Mouse (Mus musculus) kidney, postnatal 10 days (tissue): ENCODE measurements around the gene Vgll1.

Experiments used
- DNase-seq: peaks from one replicate; pipeline ENCODE4 v3.0.0; 2021; ENCODE audit warnings: mixed read lengths

Vgll1 gene

DNA sequence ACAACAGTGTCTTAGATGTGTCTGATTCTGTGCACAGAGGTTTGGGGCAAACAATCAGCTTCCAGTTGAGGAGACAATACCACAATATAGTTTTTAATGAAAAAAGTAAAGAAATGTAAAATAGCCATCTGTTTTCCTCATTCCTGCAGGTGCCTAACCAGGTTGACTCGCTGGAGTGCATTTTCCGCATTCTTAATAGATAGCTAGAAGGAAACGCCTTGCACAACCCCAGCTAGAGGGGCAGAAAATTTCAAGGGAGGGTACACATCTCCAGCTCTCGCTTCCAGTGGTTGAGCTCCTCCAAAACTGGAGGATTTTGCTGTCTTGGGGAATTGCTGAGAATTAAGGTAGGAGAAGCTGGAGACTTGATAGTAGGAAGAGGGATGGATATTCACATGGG is at the start of gene Vgll1:
Gene Vgll1 (plus strand): TSS at position 301 of the 400 bp plus-strand sequence.
- DNase-seq = no peak

DNA sequence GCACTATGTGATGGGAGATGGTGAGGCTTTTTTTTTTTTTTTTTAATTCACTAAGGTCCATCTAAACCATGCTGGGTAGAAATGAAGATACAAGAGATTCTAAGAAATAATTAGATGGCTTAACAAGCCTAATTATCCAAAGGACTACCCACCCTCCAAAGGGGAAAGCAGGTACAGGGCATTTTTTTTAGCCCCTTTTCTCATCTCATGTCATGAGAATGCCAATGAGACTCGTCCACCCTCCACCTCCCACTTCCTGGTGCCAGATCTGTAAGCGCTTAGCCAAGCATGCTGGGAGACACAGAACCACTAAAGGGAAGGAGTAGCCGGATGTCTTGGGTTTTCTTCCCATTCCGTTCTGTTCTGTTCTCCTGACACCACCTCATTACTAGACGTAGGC is 45.1 kb upstream of the Vgll1 start, which contains the start of gene Brs3:
Gene Brs3 (plus strand): TSS at position 301 of the 400 bp plus-strand sequence.
- no peak for DNase-seq

DNA sequence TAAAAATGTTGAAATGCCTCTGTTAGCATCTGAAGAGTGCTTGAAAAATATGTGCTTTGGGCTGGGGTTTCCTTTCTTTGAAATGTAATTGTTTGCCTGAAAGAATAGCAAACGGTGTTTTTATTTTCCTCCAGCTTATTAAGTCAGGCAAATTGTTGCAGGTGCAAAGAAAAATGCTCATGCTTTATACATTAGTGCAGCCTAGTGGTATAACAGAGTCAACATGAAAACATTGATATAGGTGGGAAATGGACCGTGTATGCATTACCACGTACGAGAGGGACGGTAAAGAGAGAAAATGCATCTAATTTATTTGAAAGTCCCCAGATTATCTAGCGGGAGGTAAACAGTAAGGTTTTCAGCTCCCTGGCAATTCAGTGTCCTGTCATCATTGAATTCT is 44.0 kb upstream of the Vgll1 start:
- no peak for DNase-seq

DNA sequence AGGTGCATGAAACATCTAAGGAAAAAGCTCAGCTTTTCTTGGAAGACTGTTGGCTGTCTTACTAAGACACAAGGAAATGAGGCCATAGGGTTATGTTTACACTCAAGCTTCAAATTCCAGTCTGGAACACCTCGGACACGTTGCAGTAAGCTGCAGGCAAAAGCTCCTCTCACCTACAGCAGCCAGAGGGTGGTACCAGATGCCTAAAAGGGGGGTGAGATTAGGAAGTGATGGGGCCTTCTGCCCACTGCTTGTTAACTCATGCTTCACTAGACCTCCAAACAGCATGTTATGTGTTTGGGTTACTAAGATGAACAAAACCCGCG is 35.1 kb upstream of the Vgll1 start:
- DNase-seq = no peak

DNA sequence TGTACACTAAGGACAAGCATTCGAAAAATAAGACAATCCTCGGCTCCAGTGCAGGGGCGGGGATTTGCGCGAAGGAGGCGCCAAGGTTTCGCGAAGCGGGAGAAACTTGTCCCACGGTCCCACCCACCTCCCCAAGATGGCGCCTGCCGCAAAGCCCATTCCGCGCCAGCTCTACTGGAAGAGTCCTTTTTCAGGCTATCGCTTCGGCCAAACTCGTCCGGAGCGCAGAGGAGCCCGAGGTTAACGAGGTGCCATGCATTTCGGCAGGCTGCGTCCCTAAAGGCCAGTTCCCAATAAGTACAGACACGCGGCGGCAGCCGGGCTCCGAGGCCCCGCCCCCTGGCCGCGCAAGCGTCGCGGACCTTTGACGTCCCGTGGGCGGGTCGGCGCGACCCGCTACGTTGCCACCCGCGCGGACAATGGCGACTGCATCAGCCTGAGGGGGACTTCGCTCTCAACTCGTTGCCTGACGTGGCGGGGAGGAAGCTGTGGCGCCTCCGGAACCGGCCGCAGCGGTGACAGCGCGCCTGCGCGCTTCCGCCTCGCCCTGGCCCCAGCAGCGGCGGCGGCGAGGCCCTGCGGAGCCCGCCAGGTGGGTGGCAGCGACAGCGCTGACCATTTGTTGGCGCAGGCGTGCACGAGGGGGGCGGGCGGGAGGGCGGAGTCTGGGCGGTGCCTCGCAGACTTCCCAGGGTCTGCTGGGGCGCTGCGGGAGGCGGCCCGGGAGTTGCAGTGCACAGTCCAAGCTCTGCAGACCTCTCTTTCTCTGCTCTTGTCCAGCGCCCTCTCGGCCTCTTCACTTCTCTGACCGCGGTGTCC is 34.5 kb upstream of the Vgll1 start, which contains the start of gene Htatsf1:
Gene Htatsf1 (plus strand): TSS at position 410 of the 819 bp plus-strand sequence.
- peak; percentile 87 for DNase-seq

DNA sequence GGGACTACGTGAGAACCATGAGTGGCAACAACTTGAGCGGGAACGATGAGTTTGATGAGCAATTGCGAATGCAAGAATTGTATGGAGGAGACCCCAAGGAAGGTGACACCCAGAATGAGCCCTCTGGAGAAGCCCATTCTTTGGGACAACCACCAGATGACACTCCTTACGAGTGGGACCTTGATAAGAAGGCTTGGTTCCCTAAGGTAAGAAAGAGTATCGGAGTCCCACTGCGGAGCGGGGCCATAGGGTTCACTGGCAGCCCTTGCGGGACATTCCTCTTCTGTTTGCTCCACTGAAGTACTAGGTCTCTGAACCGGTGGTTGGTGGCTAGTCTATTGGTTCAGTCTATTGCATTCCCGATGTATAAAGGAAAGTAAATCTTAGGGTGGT is 33.9 kb upstream of the Vgll1 start:
- DNase-seq = no peak

DNA sequence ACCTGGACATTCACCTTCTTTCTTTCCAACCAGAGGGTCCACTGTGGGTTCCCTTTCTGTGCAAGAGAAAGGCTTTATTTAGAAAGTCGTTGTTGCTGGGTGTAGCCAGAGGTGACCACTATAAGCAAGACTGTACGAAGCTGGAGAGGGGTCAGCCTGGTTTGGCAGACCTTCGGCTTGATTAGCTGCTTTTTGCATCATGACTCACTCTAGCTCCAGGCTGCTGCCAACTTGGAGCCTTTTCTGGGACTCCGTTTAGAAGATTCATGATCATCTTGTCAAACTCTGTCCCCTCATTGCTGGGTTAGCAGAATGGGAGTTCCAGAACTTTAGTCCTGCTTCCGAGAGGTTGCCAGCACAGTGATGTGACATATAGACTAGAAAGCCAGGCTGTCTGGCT is 6.4 kb upstream of the Vgll1 start:
- no peak for DNase-seq

DNA sequence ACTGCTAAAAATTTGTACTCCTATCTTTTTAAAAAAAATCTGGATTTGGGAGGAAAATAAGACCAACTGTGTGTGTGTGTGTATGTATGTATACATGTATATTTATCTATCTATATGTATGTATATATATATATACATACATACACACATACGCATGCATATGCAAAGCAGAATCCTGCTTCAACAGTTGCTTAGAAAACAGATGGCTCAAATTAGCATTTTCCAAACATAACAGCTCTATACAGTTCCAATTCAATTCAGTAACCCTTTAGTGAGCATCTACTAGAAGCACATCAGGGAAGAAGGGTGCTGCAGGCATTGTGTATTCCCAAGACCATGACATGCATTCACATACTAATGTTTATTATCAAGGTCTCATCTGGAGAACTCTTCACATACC is 15.5 kb downstream of the Vgll1 start:
- no peak for DNase-seq

DNA sequence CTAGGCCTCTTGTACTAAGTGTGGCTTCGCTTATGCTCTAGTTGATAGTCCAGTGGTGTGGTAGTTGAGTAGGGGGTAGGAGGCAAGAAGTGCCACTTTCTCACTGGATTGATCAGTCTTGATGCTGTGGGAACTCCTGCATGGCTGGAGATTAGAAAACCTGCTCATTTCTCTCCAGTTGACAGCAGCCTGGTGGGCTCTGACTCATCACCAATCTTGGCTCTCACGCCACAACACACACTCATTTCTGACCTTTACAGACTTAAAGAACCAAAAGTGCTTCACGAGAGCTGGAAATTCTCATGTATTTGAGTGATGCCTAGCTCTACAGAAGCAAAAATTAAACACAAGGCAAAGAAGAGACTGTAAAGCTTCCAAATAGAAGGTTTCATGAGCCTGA is 19.1 kb downstream of the Vgll1 start:
- no peak for DNase-seq

DNA sequence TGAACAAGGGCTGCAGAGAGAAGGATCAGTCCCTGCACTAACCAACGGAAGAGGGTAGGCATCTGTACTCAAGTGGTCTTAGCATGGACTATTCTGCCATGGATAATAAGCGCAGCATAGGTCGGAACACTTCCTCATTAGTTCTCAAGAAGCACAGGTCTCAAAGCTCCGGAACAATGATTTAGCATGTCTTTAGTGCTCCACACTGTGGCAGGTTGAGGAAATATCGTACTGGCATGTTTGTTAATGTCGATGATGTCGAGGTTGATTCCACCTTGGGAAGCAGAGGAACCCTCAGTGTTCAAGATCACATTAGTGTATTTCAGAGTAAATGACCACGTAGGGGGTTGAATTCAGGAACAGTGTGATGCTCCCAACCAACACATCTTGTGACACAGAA is 30.2 kb downstream of the Vgll1 start:
- DNase-seq = no peak

DNA sequence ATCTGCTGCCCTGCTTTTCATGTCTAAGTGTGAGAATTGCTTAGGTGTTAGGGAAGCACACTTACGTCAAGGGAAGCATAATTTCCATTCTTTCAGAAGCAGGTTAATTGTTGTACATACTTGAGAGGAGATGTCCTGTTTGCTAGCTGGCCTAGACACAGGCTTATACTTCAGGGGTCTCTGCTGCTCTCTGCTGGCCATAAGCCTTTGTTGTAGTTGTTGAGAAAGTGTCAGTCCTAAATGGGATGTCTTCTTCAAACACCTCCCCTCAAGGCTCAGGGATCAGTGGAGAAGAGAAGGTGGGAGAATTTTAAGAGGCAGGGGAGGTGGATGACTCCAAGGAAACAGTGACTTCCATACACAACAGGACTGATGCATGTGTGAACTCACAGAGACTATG is 32.9 kb downstream of the Vgll1 start:
- DNase-seq = peak; percentile 21

DNA sequence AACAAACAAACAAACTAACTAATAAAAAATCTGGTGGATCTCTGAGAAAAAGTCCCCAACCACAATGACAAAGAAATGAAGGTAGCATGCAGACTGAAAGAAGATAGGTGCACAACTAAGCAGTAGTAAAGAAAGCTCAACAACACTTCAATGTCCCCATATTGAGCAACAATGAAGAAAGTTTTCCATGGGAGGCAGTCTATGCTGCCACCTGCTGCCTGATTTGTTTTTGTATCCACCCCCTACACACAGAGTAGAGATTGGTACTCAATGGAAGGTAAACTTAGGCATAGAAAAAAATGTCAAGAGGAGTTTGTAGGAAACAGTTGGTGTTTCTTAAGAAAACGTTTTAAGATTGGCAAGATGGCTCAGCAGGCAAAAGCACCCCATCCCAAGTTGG is 42.7 kb downstream of the Vgll1 start:
- DNase-seq = peak; percentile 4

DNA sequence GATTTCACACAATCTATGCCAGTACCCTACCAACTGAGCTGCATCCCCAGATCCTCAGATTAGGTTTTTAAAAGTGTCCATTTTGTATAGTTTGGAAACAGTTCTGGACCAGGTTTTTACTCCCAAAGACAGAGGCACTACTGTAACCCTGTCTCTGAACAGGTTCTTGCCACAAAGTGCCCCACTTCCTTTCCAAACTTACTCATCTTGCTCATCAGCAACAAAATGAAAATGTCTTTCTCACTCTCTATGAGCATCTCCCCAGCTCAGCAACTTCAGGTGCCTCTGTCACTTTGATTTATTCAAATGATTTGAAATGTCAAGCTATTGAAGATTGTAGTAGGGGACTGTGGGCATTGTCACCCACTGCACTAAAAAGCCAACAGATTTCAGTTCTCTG is 49.7 kb downstream of the Vgll1 start:
- DNase-seq = no peak

DNA sequence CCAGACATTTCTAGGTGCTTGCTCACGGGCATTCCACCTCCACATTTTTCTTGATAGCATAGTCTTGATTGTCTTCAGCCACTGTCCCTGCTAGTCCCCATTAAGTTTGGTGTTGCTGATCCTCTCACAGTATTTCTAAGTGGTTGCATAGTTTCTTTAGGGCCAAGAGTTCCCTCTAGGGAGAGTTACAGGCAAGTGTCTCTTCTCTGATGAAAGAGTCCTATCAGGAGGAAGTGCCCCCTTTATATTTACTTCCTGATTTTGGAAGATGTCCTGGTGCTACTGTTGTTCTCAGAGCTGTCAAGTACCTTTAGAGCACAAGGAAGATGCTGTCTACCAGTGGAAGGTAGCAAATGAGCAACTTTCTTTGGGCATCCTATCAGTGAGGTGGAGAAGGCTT is 65.6 kb downstream of the Vgll1 start:
- no peak for DNase-seq
